Mouse (Mus musculus): ENCODE measurements around the gene Eif2d. TPM values are rescaled to one million over a fixed set of nuclear protein-coding genes. Genes with fewer than 3 reads are reported as not detected.

The Eif2d gene
- polyA plus RNA-seq, 1 experiment from 2014 or later: 60.5 TPM

DNA sequence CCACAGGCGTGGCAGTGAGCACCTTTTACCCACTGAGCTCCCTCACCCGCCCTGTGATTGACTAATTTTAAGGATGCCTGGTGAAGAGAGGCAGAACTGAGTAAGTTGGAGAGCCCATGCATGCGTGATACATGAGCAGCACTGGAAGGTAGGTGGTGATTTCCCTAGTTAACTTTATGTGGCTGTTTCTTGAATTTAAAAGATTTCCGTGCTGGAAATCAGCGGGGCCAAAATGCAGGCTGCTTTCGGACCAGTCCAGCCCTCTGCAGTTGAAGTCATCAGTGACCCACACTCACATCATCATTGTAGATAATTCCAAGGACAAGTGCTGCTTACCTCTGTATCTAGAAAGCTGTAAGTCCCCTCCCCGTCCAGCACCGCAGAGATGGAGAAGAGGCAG lies 22.8 kb downstream of the Eif2d start:
- H3K4me3 ChIP-seq: no peak overlapping the region
- H3K4me2 ChIP-seq: no peak overlapping the region
- no peaks in the 10 kb centered on the region for H3K27me3 ChIP-seq
- no peaks in the 10 kb centered on the region for H3K4me1 ChIP-seq
- no peak for ATAC-seq (ENCODE audit: insufficient number of reproducible peaks, low FRiP score, low TSS enrichment, low read depth)
- H3K36me3 ChIP-seq: peaks cover 85% of the 10 kb centered on the region
- 93% methylated on average over 8 of the region's 8 CpGs for WGBS
- no peaks in the 10 kb centered on the region for H3K9me3 ChIP-seq
- H3K27ac ChIP-seq: no peak overlapping the region
- no peak overlapping the region for H3K9ac ChIP-seq

DNA sequence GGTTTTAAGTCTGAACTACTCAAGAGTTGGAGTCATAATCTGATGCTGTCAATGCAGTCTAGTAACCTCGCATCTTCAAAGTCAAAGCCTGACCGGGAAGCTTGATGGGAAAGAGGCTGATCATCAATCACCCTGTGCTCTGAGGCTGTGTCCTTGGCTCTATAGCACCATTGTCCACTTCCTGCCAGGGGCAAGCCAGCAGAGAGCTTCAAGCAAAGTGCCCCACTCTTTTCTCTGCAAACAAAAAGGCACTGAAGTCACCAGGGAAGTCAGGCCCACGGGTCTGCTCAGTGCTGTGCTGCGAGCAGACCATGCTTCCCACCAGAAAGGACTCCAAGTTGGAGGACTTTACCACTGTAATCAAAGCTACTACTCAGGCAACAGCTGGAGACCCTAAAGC lies 24.3 kb downstream of the Eif2d start:
- no peak for ATAC-seq (ENCODE audit: insufficient number of reproducible peaks, low FRiP score, low TSS enrichment, low read depth)
- Histone ChIP-seq H3K4me3 (no peak overlapping the region), H3K4me1 (no peaks in the 10 kb centered on the region), H3K27ac (no peak overlapping the region), H3K9me3 (no peaks in the 10 kb centered on the region), H3K4me2 (no peak overlapping the region), H3K27me3 (no peaks in the 10 kb centered on the region), H3K36me3 (peaks cover 77% of the 10 kb centered on the region), H3K9ac (no peak overlapping the region)
- 83% methylated on average over 4 of the region's 4 CpGs for WGBS

DNA sequence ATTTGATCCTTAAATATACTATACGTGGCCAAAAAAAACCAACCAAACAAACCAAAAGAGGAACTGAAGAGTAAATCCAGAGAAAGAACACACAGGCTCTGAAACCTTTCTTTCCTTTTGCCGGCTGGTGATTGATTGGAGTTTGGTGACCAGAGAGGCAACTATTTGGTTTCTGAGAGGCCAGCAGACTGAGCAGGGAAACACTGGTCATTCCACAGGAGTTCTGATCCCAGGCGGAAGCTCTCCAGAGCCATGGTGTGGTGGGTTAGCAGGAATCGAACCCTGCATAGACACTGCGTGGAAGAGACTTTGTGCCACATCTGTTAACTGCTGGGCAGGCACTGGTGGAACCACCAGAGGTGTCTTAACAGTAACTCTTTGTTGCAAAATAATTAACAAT lies 25.1 kb downstream of the Eif2d start:
- H3K4me3 ChIP-seq: no peak overlapping the region
- 70% methylated on average over 5 of the region's 5 CpGs for WGBS

DNA sequence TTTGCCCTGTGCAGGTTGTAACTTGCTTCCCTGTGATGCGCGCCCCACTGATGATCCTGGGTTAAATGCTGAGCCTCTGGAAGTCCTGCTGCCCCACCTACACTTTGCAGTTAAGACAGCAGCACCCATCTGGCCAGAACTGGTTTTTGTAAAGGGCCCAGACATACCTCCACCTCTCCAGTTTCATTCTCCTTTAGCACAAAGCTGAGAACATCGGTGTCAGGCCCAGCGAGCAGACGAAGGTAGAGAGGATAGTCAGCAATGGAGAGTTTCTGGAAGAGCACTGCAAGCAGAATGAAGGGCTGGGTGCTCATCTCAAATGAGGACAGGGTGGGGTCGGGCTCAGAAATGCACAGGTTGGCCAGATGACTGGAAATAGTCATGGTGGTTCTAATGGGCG lies 27.4 kb downstream of the Eif2d start:
- no peak for ATAC-seq (ENCODE audit: insufficient number of reproducible peaks, low FRiP score, low TSS enrichment, low read depth)
- 88% methylated on average over 7 of the region's 7 CpGs for WGBS
- H3K36me3 ChIP-seq: peaks cover 46% of the 10 kb centered on the region
- no peak overlapping the region for H3K4me3 ChIP-seq
- H3K4me1 ChIP-seq: peaks cover 13% of the 10 kb centered on the region; the same call in 1 of the 2 replicates
- 0 out of 2 replicates have a peak overlapping the region, but pooled peaks have one; percentile 24 for H3K27ac ChIP-seq
- no peak overlapping the region for H3K4me2 ChIP-seq
- no peak overlapping the region for H3K9ac ChIP-seq
- no peaks in the 10 kb centered on the region for H3K27me3 ChIP-seq
- H3K9me3 ChIP-seq: no peaks in the 10 kb centered on the region

More for the DNA sequence above, 25.1 kb downstream of the Eif2d start:
- H3K27me3 ChIP-seq: no peaks in the 10 kb centered on the region
- H3K27ac ChIP-seq: no peak overlapping the region
- no peak overlapping the region for H3K4me2 ChIP-seq
- peaks cover 69% of the 10 kb centered on the region for H3K36me3 ChIP-seq
- H3K9me3 ChIP-seq: no peaks in the 10 kb centered on the region
- no peak for ATAC-seq (ENCODE audit: insufficient number of reproducible peaks, low FRiP score, low TSS enrichment, low read depth)
- no peaks in the 10 kb centered on the region for H3K4me1 ChIP-seq
- no peak overlapping the region for H3K9ac ChIP-seq

DNA sequence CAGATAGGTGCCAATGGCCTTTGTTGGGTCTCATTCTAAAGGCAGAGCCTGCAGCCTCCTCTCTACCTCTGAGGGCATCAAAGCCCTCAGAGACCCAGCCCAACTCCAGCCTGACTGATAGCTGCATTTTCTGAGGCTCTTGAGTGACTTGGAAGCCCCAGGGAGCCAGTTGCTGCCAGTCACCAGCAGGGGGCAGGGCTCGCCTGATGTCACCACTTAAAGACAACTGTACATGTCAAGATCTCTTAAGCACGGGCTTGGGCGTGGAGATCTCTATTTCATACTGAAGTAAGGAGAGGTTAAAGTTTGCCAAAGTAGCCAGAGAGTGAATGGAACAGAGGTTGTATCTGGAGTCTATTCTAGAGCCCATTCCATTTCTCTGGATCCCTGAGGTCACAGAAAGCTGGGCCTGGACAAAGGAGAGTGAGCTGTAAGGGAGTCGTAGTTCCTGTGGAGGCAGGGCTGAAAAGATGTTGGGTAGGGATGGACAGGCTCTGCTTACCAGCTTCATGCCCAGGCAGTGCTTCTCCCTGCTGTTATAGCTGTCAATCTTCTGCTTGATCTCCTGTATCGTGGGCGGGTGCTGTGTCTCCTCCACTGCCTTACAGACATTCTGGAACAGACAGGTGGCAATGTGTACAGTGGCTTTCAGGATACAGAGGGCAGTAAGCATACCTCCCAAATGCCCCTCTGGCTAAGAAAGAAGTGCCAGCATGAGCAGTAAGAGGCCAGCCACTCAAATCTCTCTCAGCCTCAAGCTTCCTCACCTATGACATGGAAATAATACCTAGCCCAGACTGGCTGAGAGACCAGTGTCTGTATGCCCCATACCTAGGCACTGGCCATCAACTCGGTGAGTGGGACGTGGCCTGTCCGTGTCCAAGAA lies 28.9 kb downstream of the Eif2d start:
- Histone ChIP-seq H3K27me3 (no peaks in the 10 kb centered on the region), H3K36me3 (peaks cover 31% of the 10 kb centered on the region), H3K4me2 (no peak overlapping the region), H3K4me1 (peaks cover 19% of the 10 kb centered on the region; the same call in 1 of the 2 replicates), H3K9me3 (no peaks in the 10 kb centered on the region), H3K9ac (no peak overlapping the region), H3K4me3 (no peak overlapping the region), H3K27ac (no peak overlapping the region)
- ATAC-seq (ENCODE audit: insufficient number of reproducible peaks, low FRiP score, low TSS enrichment, low read depth): no peak
- WGBS: 64% methylated on average over 9 of the region's 9 CpGs

DNA sequence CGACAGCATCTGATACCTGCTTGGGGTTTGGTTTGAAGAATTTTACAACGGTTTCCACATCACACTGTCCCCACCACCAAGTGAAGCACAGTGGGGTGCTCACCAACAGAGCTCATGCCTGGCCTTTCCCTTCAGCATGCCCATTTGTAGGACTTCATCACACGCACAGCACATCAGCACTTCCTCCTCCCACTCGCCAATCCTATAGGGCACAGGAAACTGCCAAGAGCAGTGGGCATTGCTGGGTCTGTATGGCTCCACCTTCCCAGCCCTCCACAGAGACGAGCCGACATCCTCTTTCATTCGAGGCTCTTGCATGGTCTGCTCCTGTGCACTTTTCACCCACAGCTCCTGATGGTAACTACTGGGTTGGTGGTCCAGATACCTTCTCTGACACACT lies 30.2 kb downstream of the Eif2d start:
- no peaks in the 10 kb centered on the region for H3K9me3 ChIP-seq
- no peak overlapping the region for H3K4me3 ChIP-seq
- H3K36me3 ChIP-seq: peaks cover 17% of the 10 kb centered on the region
- peaks cover 19% of the 10 kb centered on the region; the same call in 1 of the 2 replicates for H3K4me1 ChIP-seq
- H3K9ac ChIP-seq: no peak overlapping the region
- H3K27ac ChIP-seq: no peak overlapping the region
- no peak overlapping the region for H3K4me2 ChIP-seq
- no peak for ATAC-seq (ENCODE audit: insufficient number of reproducible peaks, low FRiP score, low TSS enrichment, low read depth)
- 86% methylated on average over 7 of the region's 7 CpGs for WGBS
- H3K27me3 ChIP-seq: no peaks in the 10 kb centered on the region

DNA sequence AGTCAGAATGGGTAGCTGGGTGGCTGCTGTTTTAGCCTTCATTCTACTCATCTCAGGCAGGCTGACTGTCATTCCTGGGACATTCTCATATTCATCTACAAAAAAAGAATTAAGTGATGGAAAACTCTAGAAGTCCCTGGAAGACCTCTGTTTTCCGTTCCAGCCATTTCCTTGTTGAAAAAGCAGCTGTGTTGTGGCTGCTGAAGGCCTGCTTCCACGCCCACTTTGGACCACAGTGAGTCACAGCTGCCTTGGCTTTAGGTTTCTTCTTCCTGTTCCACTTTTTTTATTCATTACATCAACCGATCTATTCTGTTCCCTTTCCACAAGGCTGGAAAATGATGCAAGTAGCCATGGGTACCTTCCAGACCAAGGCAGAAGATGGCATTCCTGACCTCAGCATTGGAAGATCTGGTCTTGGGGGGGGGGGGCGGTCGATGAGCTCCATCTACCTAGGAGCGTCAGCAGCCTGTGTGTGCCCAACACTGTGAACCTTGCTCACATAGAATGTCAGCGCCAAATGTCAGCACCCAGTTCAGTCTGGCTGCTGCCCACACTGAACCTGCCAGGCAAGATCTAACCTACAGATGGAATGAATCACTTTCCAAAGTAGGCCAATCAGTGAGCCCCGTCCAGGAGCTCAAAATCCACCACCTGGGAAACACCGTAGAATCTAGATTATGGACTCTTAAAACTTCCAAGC lies 31.4 kb downstream of the Eif2d start:
- Histone ChIP-seq H3K4me2 (no peak overlapping the region), H3K9me3 (no peaks in the 10 kb centered on the region), H3K4me1 (peaks cover 19% of the 10 kb centered on the region; the same call in 1 of the 2 replicates), H3K4me3 (no peak overlapping the region), H3K27me3 (no peaks in the 10 kb centered on the region), H3K9ac (no peak overlapping the region), H3K36me3 (peaks cover 10% of the 10 kb centered on the region), H3K27ac (peak overlapping the region; percentile 77)
- no peak for ATAC-seq (ENCODE audit: insufficient number of reproducible peaks, low FRiP score, low TSS enrichment, low read depth)
- 52% methylated on average over 9 of the region's 9 CpGs for WGBS

DNA sequence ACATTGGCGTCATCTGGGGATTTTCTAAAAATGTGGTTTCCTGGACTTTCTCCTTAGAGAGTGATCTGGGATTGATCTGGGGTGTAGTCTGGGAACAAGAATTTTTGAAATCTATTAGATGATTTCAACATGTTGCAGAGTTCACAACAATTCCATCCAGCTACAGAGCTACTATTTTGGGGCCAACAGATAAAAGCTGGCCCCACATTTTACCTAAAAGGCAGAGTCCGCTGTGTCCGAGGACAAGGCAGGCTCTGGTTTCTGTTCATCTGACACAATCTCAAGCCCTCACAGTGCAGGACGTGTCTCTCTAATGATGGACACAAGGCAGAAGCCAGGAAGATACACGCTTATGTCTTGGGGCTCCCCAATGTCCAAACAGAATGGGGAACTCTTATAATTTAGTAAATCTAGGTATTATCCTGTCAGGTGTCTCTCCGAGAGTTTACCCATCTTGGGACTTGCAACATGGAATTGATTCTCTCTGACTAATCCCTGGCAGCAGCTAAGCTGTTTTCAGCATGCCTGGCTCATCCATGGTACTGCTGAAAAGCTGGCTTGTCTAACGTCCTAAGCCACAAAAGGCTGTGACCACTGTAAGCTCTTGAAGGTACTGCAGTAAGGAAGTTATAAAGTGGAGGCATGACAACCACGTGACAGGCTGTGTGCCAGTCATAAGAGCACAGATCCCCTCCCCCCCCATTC lies 32.1 kb downstream of the Eif2d start:
- ATAC-seq (ENCODE audit: insufficient number of reproducible peaks, low FRiP score, low TSS enrichment, low read depth): no peak
- WGBS: 61% methylated on average over 8 of the region's 8 CpGs
- Histone ChIP-seq H3K4me3 (no peak overlapping the region), H3K9me3 (no peaks in the 10 kb centered on the region), H3K4me2 (no peak overlapping the region), H3K9ac (no peak overlapping the region), H3K4me1 (peaks cover 19% of the 10 kb centered on the region; the same call in 1 of the 2 replicates), H3K36me3 (0 out of 2 replicates have a peak, but pooled peaks cover 7% of the 10 kb centered on the region), H3K27ac (peak overlapping the region; percentile 33), H3K27me3 (no peaks in the 10 kb centered on the region)

DNA sequence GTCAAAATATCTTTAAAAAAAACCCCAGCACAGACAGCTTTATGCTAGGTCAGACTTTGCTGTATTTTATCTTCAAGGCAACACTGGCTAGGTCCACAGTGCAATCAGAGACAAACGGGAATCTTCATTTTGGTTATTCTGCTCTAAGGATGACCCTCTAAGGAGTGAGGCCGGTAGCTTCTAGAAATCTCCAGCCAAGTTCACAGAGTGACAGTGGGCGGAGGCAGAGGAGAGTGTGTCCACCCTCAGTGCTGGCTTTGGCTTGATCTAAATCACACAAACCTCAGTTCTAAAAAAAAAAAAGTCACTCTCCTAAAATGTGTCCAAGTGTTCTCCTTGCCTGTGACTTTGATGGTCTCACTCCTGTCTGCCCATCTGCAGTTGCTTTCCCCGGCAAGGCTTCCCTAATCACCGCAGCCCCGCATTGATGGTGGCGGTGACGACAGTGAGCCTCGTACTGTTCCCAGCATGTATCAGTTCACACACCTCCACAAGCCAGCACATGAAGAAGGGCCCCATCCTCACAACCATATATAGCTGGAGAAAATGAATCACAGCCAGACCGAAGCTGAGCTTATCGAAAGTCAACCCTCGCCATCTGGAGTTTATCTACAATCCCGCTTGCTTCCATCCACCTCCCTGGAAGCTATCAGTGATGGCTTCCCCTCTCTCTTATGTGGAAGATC lies 33.0 kb downstream of the Eif2d start:
- H3K27ac ChIP-seq: no peak overlapping the region
- ATAC-seq (ENCODE audit: insufficient number of reproducible peaks, low FRiP score, low TSS enrichment, low read depth): no peak
- WGBS: 66% methylated on average over 13 of the region's 13 CpGs
- no peaks in the 10 kb centered on the region for H3K9me3 ChIP-seq
- H3K4me1 ChIP-seq: peaks cover 19% of the 10 kb centered on the region; the same call in 1 of the 2 replicates
- H3K9ac ChIP-seq: no peak overlapping the region
- no peaks in the 10 kb centered on the region for H3K27me3 ChIP-seq
- no peak overlapping the region for H3K4me3 ChIP-seq
- H3K4me2 ChIP-seq: no peak overlapping the region
- 0 out of 2 replicates have a peak, but pooled peaks cover 5% of the 10 kb centered on the region for H3K36me3 ChIP-seq

DNA sequence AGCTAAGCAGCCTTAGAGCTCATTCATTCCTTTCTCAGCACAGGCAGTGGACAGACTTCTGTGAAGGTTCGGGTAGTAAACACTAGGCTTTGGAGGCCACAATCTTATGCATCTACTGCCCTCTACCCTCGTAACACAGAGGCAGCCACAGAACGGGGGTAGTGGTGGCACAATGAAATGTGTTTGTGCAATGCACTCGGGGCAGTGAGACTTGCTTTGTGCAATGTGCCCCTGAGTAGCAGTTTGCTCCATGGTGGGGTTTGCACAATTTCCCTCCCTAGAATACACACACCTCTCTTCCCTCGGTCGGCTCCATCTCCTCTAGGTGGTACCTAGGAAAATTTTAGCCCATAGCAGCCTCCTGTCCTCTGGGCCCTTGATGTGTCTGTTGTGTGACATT lies 34.0 kb downstream of the Eif2d start:
- Histone ChIP-seq H3K4me1 (peaks cover 19% of the 10 kb centered on the region; the same call in 1 of the 2 replicates), H3K4me3 (no peak overlapping the region), H3K36me3 (no peaks in the 10 kb centered on the region), H3K27me3 (no peaks in the 10 kb centered on the region), H3K27ac (no peak overlapping the region), H3K9me3 (no peaks in the 10 kb centered on the region), H3K9ac (no peak overlapping the region), H3K4me2 (no peak overlapping the region)
- 70% methylated on average over 6 of the region's 6 CpGs for WGBS
- ATAC-seq (ENCODE audit: insufficient number of reproducible peaks, low FRiP score, low TSS enrichment, low read depth): no peak

DNA sequence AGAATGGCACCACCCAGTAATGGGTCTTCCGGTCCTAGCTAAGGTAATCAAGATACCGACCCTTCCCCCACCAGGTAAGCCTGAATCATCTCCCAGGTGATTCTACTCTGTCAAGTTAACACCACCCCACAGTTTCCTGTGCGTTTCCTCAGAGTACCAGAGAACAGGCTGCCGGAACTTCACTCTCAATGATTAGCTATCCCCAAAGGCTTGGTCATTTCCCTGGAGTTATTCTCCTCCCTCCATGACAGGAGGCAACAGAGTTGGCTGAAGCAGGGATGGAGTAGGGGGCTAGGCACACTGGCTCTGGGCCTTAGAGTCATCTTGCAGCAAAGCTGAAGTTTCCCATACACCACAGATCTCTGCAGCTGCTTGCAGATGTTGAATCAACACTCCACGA lies 34.9 kb downstream of the Eif2d start:
- Histone ChIP-seq H3K4me1 (peaks cover 19% of the 10 kb centered on the region; the same call in 1 of the 2 replicates), H3K36me3 (no peaks in the 10 kb centered on the region), H3K9ac (no peak overlapping the region), H3K27ac (no peak overlapping the region), H3K27me3 (no peaks in the 10 kb centered on the region), H3K9me3 (no peaks in the 10 kb centered on the region), H3K4me3 (no peak overlapping the region), H3K4me2 (no peak overlapping the region)
- no peak for ATAC-seq (ENCODE audit: insufficient number of reproducible peaks, low FRiP score, low TSS enrichment, low read depth)
- WGBS: 88% methylated on average over 5 of the region's 5 CpGs

All from limb, embryonic 15.5 days (tissue).